Mouse (Mus musculus) kidney, adult 2 months (tissue): Measurements from ENCODE around the gene Msln.

Experiments
- CTCF ChIP-seq: fragments of 200-500 bp; conservative IDR thresholded peaks from 2 replicates; pipeline ENCODE4 v1.5.1; 2011; ENCODE audit warnings: low read depth, mild to moderate bottlenecking, control low read depth, low read length, moderate library complexity, mixed read lengths; ENCODE audit not compliant: insufficient read depth, insufficient read length
- POLR2A ChIP-seq: fragments of 200-500 bp; IDR thresholded peaks from one replicate; pipeline ENCODE4 v1.6.1; 2011; ENCODE audit warnings: low read depth, low read length, control low read depth

- TF ChIP-seq CTCF (no peak), POLR2A (no peak)
Observed at GRCm38 (mm10) chr17:25786280-25786679, 32.1 kb upstream of the Msln start, which contains the start of gene Ccdc78.
